Mouse (Mus musculus): Measurements from ENCODE around the gene Dnajc6. TPM values are rescaled to one million over a fixed set of nuclear protein-coding genes. Genes with fewer than 3 reads are reported as not detected.

Dnajc6 gene
- polyA plus RNA-seq, 1 experiment: 1.5 TPM

- no peaks in the 10 kb centered on the region for H3K27me3 ChIP-seq (ENCODE audit: control insufficient read depth, insufficient read depth, low read length)
- no peaks in the 10 kb centered on the region for H3K4me1 ChIP-seq (ENCODE audit: control insufficient read depth, insufficient read depth, low read length)
- TF ChIP-seq POLR2A (IDR thresholded peaks at IDR 0.05; ENCODE audit: control insufficient read depth, low read depth, low read length): no peak
- TF ChIP-seq CTCF (IDR thresholded peaks at IDR 0.05; ENCODE audit: control insufficient read depth, insufficient read depth, insufficient replicate concordance, low read depth, low read length): no peak
- no peak overlapping the region for H3K27ac ChIP-seq (ENCODE audit: control insufficient read depth, insufficient read depth, low read depth, low read length)
- no peaks in the 10 kb centered on the region for H3K36me3 ChIP-seq (ENCODE audit: control insufficient read depth, insufficient read depth, low read length)
- no peak overlapping the region for H3K4me3 ChIP-seq (ENCODE audit: control insufficient read depth, low read depth, low read length)
Measured at GRCm38 (mm10) chr4:101601758-101602157, 105.3 kb downstream of the Dnajc6 start.

GRCm38 (mm10) chr4:101603635-101604034 is 107.2 kb downstream of the Dnajc6 start:
- Histone ChIP-seq H3K27me3 (ENCODE audit: control insufficient read depth, insufficient read depth, low read length) (no peaks in the 10 kb centered on the region), H3K4me1 (ENCODE audit: control insufficient read depth, insufficient read depth, low read length) (no peaks in the 10 kb centered on the region), H3K36me3 (ENCODE audit: control insufficient read depth, insufficient read depth, low read length) (no peaks in the 10 kb centered on the region), H3K4me3 (ENCODE audit: control insufficient read depth, low read depth, low read length) (no peak overlapping the region), H3K27ac (ENCODE audit: control insufficient read depth, insufficient read depth, low read depth, low read length) (no peak overlapping the region)
- no peak for TF ChIP-seq CTCF (IDR thresholded peaks at IDR 0.05; ENCODE audit: control insufficient read depth, insufficient read depth, insufficient replicate concordance, low read depth, low read length)
- no peak for TF ChIP-seq POLR2A (IDR thresholded peaks at IDR 0.05; ENCODE audit: control insufficient read depth, low read depth, low read length)

- TF ChIP-seq CTCF (IDR thresholded peaks at IDR 0.05; ENCODE audit: control insufficient read depth, insufficient read depth, insufficient replicate concordance, low read depth, low read length): no peak
- TF ChIP-seq POLR2A (IDR thresholded peaks at IDR 0.05; ENCODE audit: control insufficient read depth, low read depth, low read length): no peak
- no peaks in the 10 kb centered on the region for H3K4me1 ChIP-seq (ENCODE audit: control insufficient read depth, insufficient read depth, low read length)
- H3K4me3 ChIP-seq (ENCODE audit: control insufficient read depth, low read depth, low read length): no peak overlapping the region
- H3K27me3 ChIP-seq (ENCODE audit: control insufficient read depth, insufficient read depth, low read length): no peaks in the 10 kb centered on the region
- no peak overlapping the region for H3K27ac ChIP-seq (ENCODE audit: control insufficient read depth, insufficient read depth, low read depth, low read length)
- H3K36me3 ChIP-seq (ENCODE audit: control insufficient read depth, insufficient read depth, low read length): no peaks in the 10 kb centered on the region
Measured at GRCm38 (mm10) chr4:101616520-101616919, 120.1 kb downstream of the Dnajc6 start.

- Histone ChIP-seq H3K4me1 (ENCODE audit: control insufficient read depth, insufficient read depth, low read length) (no peaks in the 10 kb centered on the region), H3K27me3 (ENCODE audit: control insufficient read depth, insufficient read depth, low read length) (no peaks in the 10 kb centered on the region), H3K36me3 (ENCODE audit: control insufficient read depth, insufficient read depth, low read length) (no peaks in the 10 kb centered on the region), H3K27ac (ENCODE audit: control insufficient read depth, insufficient read depth, low read depth, low read length) (no peak overlapping the region), H3K4me3 (ENCODE audit: control insufficient read depth, low read depth, low read length) (no peak overlapping the region)
- TF ChIP-seq CTCF (IDR thresholded peaks at IDR 0.05; ENCODE audit: control insufficient read depth, insufficient read depth, insufficient replicate concordance, low read depth, low read length): no peak
- no peak for TF ChIP-seq POLR2A (IDR thresholded peaks at IDR 0.05; ENCODE audit: control insufficient read depth, low read depth, low read length)
Measured at GRCm38 (mm10) chr4:101617742-101618141, 121.3 kb downstream of the Dnajc6 start.

GRCm38 (mm10) chr4:101620206-101620605 is 123.8 kb downstream of the Dnajc6 start:
- Histone ChIP-seq H3K36me3 (ENCODE audit: control insufficient read depth, insufficient read depth, low read length) (no peaks in the 10 kb centered on the region), H3K4me3 (ENCODE audit: control insufficient read depth, low read depth, low read length) (no peak overlapping the region)
- TF ChIP-seq CTCF (IDR thresholded peaks at IDR 0.05; ENCODE audit: control insufficient read depth, insufficient read depth, insufficient replicate concordance, low read depth, low read length) (no peak), POLR2A (IDR thresholded peaks at IDR 0.05; ENCODE audit: control insufficient read depth, low read depth, low read length) (no peak)

GRCm38 (mm10) chr4:101621241-101621640 is 124.8 kb downstream of the Dnajc6 start:
- Histone ChIP-seq H3K27ac (ENCODE audit: control insufficient read depth, insufficient read depth, low read depth, low read length) (no peak overlapping the region), H3K4me1 (ENCODE audit: control insufficient read depth, insufficient read depth, low read length) (no peaks in the 10 kb centered on the region), H3K4me3 (ENCODE audit: control insufficient read depth, low read depth, low read length) (no peak overlapping the region), H3K36me3 (ENCODE audit: control insufficient read depth, insufficient read depth, low read length) (no peaks in the 10 kb centered on the region), H3K27me3 (ENCODE audit: control insufficient read depth, insufficient read depth, low read length) (no peaks in the 10 kb centered on the region)
- TF ChIP-seq POLR2A (IDR thresholded peaks at IDR 0.05; ENCODE audit: control insufficient read depth, low read depth, low read length) (no peak), CTCF (IDR thresholded peaks at IDR 0.05; ENCODE audit: control insufficient read depth, insufficient read depth, insufficient replicate concordance, low read depth, low read length) (no peak)

More at GRCm38 (mm10) chr4:101620206-101620605, 123.8 kb downstream of the Dnajc6 start:
- Histone ChIP-seq H3K4me1 (ENCODE audit: control insufficient read depth, insufficient read depth, low read length) (no peaks in the 10 kb centered on the region), H3K27ac (ENCODE audit: control insufficient read depth, insufficient read depth, low read depth, low read length) (no peak overlapping the region), H3K27me3 (ENCODE audit: control insufficient read depth, insufficient read depth, low read length) (no peaks in the 10 kb centered on the region)

GRCm38 (mm10) chr4:101625278-101625677 is 128.8 kb downstream of the Dnajc6 start:
- Histone ChIP-seq H3K4me1 (ENCODE audit: control insufficient read depth, insufficient read depth, low read length) (no peaks in the 10 kb centered on the region), H3K36me3 (ENCODE audit: control insufficient read depth, insufficient read depth, low read length) (no peaks in the 10 kb centered on the region), H3K27me3 (ENCODE audit: control insufficient read depth, insufficient read depth, low read length) (no peaks in the 10 kb centered on the region), H3K27ac (ENCODE audit: control insufficient read depth, insufficient read depth, low read depth, low read length) (no peak overlapping the region), H3K4me3 (ENCODE audit: control insufficient read depth, low read depth, low read length) (no peak overlapping the region)
- TF ChIP-seq POLR2A (IDR thresholded peaks at IDR 0.05; ENCODE audit: control insufficient read depth, low read depth, low read length) (no peak), CTCF (IDR thresholded peaks at IDR 0.05; ENCODE audit: control insufficient read depth, insufficient read depth, insufficient replicate concordance, low read depth, low read length) (no peak)

- TF ChIP-seq POLR2A (IDR thresholded peaks at IDR 0.05; ENCODE audit: control insufficient read depth, low read depth, low read length): no peak
- TF ChIP-seq CTCF (IDR thresholded peaks at IDR 0.05; ENCODE audit: control insufficient read depth, insufficient read depth, insufficient replicate concordance, low read depth, low read length): no peak
- Histone ChIP-seq H3K27me3 (ENCODE audit: control insufficient read depth, insufficient read depth, low read length) (no peaks in the 10 kb centered on the region), H3K4me3 (ENCODE audit: control insufficient read depth, low read depth, low read length) (no peak overlapping the region), H3K4me1 (ENCODE audit: control insufficient read depth, insufficient read depth, low read length) (no peaks in the 10 kb centered on the region), H3K27ac (ENCODE audit: control insufficient read depth, insufficient read depth, low read depth, low read length) (no peak overlapping the region), H3K36me3 (ENCODE audit: control insufficient read depth, insufficient read depth, low read length) (no peaks in the 10 kb centered on the region)
Measured at GRCm38 (mm10) chr4:101635596-101635995, 139.1 kb downstream of the Dnajc6 start.

All from testis, adult 2 months (tissue).